Mouse (Mus musculus) intestine, embryonic 16.5 days (tissue): Measurements from ENCODE around the gene Cylc2. TPM values are rescaled to one million over a fixed set of nuclear protein-coding genes. Genes with fewer than 3 reads are reported as not detected.

Source experiments
- ATAC-seq: fragments of 200-750 bp; cut with Nextera tagmentation; 2 replicates; pipeline ENCODE4 v1.8.0; 2017; ENCODE audit warnings: moderate TSS enrichment, moderate library complexity
- H3K27ac ChIP-seq: fragments of 300-500 bp; sonication (generic); 2 replicates; pipeline ENCODE4 v1.5.1; 2014; ENCODE audit warnings: mild to moderate bottlenecking, low read length
- H3K27me3 ChIP-seq: fragments of 300-500 bp; sonication (generic); replicated peaks from 2 replicates; pipeline ENCODE4 v1.6.1; 2014; ENCODE audit warnings: low read length, control low read depth, mixed read lengths; ENCODE audit not compliant: control insufficient read depth, insufficient read depth
- H3K36me3 ChIP-seq: fragments of 300-500 bp; sonication (generic); 2 replicates; pipeline ENCODE4 v1.6.1; 2014; ENCODE audit warnings: low read length, control low read depth; ENCODE audit not compliant: control insufficient read depth, insufficient read depth
- H3K4me1 ChIP-seq: fragments of 300-500 bp; sonication (generic); 2 replicates; pipeline ENCODE4 v1.6.1; 2014; ENCODE audit warnings: low read length, control low read depth, mixed read lengths; ENCODE audit not compliant: control insufficient read depth, insufficient read depth
- H3K4me2 ChIP-seq: fragments of 300-500 bp; sonication (generic); 2 replicates; pipeline ENCODE4 v1.6.1; 2014; ENCODE audit warnings: low read depth, low read length, control low read depth
- H3K4me3 ChIP-seq: fragments of 300-500 bp; sonication (generic); 2 replicates; pipeline ENCODE4 v1.5.1; 2014; ENCODE audit warnings: mild to moderate bottlenecking, low read length
- H3K9ac ChIP-seq: fragments of 300-500 bp; sonication (generic); 2 replicates; pipeline ENCODE4 v1.6.1; 2014; ENCODE audit warnings: low read depth, low read length
- H3K9me3 ChIP-seq: fragments of 300-500 bp; sonication (generic); 2 replicates; pipeline ENCODE4 v1.6.1; 2016; ENCODE audit warnings: low read length, control low read depth; ENCODE audit not compliant: control insufficient read depth
- WGBS: fragments of 180-500 bp; shearing (Covaris S2); extraction: QIAGEN DNeasy Blood & Tissue Kit; methylation state at CpG from one replicate; pipeline ENCODE4 v1.1.7; 2014; 5-methylcytosine and 5-hydroxymethylcytosine counted together
- polyA plus RNA-seq: library from polyadenylated mRNA; unstranded; fragments of >200 nt; fragmentation: Nextera tagmentation; extraction: Ambion mirVana; gene quantifications from 2 replicates; pipeline ENCODE4 v1.2.1, GENCODE M21; 2015

Cylc2 gene
- not detected in 2 replicates for polyA plus RNA-seq

GRCm38 (mm10) chr4:51216378-51216777 is at the start of gene Cylc2:
Gene Cylc2 (plus strand): TSS chr4:51216678.
- Histone ChIP-seq H3K9me3 (no peaks in the 10 kb centered on the region), H3K9ac (no peak within 1 kb of the TSS), H3K4me1 (no peaks in the 10 kb centered on the region), H3K36me3 (no peaks in the 10 kb centered on the region), H3K4me3 (no peak within 1 kb of the TSS), H3K27ac (no peak within 1 kb of the TSS), H3K4me2 (no peak within 1 kb of the TSS), H3K27me3 (no peaks in the 10 kb centered on the region)
- WGBS = 78% methylated on average over 1 of the region's 1 CpGs
- no peak for ATAC-seq
